Mouse (Mus musculus) c-Kit-negative CD71-positive TER-119-positive erythroid progenitor cells, embryonic 14.5 days (primary cell): ENCODE results near the gene Efcc1.
"Not testable (repeated sequence)": the region's sequence is repeated elsewhere in the genome, so short reads cannot be mapped to it uniquely, and the experiment has no call there.

Experiments
- DNase-seq: peaks from one replicate; pipeline ENCODE4 v3.0.0-alpha.2; 2013; ENCODE audit warnings: low read depth, low spot score

Efcc1 gene

DNA sequence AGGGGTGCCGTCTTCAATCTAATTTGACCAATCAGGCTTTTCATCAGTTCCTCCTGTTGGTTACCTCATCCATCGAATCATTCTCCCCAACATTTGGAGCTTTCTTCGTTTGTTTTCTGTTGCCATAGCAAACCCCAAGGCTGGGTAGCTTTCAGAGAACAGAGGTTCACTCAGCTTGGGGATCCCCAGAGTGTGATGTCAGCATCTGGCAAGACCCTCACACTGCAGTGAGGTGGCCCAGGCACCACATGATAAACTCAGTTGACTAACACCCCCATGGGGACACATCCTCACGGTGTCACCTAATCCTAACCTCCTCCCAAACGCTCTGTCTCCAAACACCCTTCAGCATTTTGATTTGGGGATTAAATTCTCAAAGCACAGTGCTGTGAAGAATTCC, 12.6 kb downstream of the Efcc1 start:
- DNase-seq, result no peak

DNA sequence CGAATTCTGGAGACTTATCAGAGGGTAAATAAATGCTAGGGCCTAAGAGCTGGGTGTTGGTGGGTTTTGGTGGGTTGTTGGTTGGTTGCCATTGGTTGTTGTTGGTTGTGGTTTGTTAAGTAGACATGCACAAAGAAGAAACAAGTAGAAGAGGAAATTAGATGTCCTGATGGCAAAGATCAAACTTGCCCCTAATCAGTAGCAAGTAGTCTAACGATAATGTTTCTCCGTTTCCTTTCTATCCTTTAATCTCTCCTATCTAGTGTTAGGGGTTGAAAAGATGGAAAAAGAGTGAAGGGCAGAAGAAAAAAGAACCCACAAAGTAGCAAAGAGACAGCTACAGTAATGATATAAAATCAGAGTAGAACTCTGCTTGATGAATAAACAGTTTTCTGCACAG, 14.0 kb downstream of the Efcc1 start:
- no peak for DNase-seq

DNA sequence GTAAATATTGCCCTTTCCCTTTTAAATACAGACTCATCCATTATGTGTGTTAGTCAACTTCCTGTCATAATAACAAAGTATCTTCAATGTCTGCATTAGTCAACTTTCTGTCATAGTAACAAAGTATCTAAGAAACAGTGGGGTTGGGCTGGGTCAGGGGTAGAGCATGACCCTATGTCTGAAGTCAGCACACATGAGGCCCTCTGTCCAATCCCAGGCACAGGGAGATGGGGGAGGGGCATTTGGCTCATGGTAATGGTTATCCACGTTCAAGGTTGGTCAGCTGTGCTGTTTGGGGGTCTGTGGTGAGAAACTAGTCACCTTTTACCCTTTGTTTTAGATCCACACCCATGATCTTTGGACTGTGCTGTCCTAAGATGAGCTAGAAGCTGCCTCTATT, 14.6 kb downstream of the Efcc1 start:
- no peak for DNase-seq

DNA sequence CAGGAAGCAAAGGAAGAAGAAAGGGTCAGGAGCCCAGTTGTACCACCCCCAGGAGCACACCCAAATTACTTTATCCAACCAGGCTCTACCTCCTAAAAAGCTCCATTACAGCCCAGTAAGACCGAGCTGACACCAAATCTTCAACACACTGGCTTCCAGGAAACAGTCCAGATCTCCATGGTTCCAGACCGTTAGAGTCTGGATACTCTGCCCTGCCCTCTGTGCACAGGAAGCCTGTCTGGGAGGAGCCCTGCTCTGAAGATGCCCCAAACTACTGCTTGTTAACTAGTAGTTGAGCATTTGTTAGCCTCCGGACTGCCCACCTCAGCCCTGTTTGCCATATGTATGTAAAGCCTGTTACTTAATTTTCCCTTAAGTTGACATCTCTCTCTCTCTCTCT, 15.4 kb downstream of the Efcc1 start:
- DNase-seq, result no peak

DNA sequence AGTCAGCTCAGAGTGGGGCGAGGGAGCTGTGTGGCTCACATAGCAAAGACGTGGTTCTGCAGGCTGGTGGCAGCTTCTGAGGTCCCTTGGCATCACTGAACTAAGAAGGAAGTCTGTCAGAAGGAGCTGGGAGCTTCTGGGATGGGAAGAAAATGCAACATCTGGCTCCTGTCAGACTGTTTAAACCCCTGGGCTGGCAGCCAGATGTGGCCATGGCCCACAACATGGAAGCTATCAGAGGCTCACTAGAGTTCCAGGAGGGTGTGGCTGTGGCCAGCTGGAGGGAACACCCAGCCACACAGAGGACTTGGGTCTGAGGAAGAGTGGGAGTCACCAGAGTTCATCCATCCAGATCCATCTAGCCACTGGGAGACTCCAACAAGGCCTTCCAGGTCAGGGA, 16.2 kb downstream of the Efcc1 start:
- DNase-seq, result no peak

DNA sequence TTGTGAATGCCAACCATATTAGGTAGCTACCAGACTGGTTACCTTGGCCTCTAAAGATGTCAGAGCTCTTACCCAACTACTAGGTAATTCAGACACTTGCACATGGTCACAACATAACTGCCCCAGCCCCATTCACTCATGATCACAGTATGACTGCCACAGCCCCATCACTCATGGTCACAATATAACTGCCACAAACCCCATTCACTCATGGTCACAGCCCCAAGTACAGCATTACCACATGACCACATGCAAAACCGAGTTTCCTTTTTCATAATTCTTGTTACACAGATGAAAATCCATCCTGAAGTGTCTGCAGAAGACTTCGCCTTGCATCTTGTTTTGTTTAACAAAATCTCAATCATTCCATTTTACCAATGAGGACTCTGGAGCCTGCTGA, 17.4 kb downstream of the Efcc1 start:
- no peak for DNase-seq

DNA sequence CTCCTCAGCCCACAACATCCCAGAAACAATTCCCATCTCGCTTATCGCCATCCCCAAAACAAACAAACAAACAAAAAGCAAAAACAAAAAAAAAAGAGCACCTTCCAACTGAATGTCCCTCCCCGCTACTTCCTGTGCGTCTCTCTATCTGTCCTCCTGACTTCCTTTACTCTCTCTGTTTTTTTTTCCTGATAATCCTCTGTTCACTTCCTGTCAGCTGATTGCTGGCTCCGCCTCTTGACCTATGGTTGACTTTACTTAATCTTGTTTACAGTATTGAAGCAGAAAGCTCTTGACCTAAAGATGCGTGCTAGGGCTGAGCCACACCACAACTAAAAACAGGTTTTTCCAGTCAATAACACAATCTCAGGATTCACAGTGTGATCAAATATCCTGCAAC, 17.9 kb downstream of the Efcc1 start:
- DNase-seq, result no peak

DNA sequence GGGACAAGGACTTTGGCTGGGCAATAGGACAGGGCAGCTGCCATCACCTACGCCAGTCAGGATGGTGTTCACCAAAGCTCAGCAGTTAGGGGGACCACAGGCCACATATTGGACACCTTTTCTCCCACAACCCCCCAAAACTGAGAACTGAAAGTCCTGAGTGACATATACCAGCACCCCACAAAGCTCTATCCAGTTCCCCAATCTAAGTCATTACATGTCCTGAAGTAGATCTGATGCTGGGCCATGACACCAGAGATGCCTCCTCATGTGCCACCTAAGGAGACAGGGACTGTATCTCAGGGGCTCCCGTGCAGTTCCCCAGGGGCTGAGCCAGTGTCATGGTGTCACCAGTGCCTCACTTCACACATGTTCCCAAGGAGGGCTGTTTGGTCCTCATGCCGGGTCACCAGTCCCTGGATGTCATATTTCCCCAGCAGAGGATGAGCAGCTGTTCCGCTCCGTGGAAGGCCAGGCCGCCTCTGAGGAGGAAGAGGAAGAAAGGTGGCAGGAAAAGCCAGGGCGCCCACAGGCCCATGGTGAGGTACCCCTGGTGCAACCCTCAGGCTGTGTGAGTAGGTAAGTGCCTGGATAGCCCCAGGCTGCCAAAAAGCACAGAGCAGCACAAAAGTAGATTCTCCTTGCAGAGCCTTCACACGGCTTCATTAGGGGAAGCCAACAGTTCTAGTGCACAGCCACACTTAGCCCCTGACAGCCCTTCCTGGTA, 19.7 kb downstream of the Efcc1 start:
- no peak for DNase-seq

DNA sequence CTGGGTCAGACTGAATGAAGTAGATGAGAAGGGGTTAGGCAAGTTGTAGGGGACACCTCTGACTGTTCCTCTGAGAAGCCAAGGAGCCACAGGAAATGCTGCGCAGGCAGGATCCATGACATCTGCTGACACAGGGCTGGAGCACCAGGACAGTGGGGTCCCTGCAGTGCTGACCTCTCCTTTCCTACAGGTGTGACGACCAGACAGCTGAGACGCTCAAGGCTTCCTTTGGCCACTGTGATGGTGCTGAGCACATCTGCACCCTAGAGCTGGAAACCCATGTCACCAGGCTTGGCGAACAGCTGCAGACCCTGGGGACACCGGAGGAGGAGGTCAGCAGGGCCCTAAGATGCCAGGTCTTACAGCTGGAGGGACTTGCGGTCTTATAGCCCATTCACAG, 20.9 kb downstream of the Efcc1 start:
- DNase-seq, result no peak

DNA sequence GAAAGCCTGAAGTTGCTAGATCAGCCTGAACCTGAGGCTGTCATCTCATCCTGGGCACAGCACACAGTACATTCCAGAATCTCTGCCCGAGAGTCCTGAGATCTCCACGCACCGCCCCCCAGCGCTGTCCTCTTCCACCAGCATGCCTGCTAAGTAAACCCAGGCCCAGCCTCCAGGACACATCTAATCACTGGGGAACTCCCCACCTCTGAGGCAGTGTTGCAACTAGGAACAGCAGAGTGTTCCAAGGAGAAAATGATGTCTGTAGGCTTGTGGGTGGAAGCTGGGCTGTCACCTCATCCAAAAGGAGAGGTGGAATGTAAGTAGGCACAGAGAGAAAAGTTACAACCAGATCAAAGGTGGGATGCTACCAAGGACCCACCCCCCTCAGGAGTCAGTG, 24.5 kb downstream of the Efcc1 start:
- no peak for DNase-seq

DNA sequence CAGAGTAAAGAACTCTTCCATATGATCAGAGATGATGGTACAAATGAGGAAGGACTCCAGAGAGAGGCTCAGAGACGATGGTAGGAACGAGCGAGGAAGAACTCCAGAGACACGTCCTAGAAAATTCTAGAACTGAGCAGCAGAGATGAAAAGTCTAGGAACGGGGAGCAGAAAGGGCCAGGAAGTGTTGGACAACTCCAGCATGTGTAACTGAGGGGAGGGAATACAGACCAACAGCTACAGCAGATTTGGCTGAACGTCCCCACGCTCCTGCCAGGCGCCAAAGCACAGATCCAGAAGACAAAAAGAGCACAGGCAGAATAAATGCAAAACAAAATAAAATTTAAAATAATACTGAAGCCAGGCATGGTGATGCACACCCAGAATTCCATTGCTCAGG, 26.2 kb downstream of the Efcc1 start:
- no peak for DNase-seq

DNA sequence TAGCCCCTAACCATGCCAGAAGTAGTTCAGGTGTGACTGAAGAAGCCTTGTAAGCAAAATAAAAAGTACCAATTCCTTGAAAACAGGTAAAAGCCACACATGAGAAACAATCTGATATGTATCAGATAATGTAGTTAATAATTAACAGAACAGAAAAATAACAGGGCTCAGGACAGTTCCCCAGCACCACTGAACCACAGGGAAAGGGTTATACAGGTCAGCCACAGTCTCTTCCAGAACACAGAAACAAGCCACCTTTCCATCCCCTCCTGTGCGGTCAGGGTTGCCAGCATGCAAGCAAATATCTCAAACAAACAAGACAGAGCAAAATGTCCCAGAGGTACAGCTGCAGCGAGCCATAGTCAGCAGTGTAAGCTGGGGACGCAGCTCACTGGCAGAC, 28.7 kb downstream of the Efcc1 start:
- DNase-seq, result no peak

DNA sequence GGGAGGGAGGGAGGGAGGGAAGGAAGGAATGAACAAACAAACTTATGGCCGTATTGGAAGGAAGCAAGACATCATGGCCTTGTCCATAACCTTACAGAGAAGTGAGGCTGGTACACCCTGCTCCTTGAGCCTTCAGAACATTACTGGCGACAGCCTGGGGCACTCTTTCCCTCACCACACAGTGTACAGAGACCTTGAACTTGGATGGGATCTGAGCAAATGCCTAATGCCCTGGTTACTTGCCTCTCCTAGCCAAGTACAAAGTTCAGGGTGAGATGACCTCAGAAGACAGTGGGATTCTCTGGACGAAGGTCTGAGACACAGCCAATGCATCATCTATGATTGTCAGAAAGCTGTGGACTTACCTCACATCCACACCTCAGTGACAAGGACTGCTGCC, 29.2 kb downstream of the Efcc1 start:
- no peak for DNase-seq

DNA sequence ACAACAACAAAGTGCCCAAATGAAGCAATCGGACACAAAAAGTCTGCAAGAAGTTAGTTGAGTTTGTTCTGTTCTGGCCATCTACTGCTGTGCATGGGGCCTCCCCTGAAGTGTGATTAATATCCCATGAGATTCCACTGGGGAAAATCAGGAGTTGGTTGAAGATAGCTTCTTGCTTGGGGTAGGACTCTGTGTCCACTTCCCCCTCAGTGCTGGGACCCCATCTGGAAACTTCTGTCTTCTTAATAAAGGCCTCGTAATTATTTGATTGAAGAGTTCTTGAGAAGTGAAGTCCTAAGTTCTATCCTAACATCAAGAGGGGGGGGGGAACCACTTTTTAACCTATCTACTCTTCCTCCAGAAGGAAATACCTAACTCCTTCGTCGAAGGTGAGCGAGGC, 31.5 kb downstream of the Efcc1 start:
- DNase-seq, result no peak

DNA sequence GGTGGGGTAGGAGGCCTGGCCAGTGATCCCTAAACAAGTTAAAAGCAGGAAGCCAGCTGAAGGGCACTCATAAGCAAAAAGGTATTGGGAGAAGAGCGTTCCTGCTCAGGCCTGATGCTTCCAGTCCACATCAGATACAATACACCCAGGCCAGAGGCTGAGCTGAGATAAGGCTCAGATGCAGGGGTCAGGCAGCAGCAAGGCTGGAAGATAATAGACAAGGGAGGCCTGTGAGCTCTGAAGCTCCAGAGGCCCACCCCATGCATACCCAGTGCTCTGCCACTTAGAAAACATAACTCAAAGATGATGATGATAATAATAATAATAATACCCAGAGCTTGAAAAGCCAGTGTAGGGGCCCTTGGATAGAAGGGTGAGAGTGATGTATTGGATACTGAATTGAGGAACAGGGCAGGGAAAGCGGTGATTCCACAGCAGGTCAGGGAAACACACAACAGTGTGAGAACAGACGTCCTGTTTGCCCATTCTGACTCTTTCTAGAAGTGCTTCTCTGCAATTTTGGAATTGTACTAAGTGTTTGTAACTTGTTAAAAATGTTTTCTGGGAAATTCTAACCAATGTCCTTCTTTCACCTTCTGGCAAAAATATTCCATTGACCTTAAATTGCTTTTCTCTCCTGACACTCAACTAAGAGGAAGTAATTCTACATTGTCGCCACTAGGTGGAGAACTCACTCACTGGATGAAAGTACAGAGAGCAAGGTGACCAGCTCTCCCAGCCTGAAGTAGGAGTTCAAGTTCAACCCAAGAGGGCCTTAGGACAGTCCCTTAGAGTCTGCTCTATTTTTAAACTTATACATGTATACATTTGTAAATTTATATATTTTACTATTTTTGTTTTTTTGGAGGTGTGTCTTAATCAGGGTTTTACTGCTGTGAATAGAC, 33.0 kb downstream of the Efcc1 start:
- peak; percentile 62 for DNase-seq

DNA sequence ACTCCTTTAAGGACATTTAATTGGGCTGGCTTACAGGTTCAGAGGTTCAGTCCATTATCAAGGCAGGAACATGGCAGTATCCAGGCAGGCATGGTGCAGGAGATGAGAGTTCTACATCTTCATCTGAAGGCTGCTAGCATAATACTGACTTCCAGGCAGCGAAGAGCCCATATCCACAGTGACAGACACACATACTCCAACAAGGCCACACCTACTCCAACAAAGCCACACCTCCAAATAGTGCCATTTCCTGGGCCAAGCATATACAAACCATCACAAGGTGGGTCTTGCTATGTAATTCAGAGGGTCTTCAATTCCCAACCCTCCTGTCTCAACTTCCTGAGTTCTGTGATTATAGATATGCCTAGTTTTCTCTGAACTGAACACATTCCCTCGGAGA, 33.6 kb downstream of the Efcc1 start:
- DNase-seq, result not testable (repeated sequence)

DNA sequence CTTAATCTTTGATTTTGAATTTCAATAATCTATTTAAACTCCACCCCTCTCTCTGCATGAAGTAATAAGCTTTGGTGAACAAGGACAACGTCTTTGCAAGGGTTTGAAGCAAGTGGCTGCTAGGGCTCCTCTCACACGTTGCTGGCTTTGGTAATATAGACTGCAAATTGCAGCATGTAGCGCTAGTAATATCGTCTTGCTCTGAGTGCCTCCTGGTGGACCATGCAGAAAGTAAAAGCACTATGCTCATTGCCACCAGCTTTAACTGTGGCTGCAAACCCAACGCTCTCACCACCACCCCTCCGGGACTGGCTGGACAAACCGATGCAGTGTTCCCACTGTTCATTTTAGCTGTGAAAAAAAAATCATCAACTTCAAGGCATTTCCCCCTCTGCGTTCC, 40.0 kb downstream of the Efcc1 start:
- DNase-seq, result no peak

DNA sequence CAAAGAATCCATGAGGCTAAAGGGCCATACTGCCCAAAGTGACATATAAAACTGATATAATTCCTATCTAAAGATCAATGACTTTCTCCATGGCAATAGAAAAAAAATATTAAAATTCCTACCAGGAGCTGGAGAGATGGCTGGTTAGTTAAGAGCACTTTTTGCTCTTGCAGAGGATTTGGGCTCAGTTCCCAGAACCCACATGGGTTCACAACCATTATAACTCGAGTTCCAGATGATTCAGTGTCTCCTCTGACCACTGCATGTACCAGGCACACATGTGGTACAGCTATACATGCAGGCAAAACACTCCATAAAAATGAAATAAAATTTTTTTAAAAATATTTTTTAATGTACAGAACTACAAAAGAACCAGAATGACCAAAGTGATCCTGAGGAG, 43.8 kb downstream of the Efcc1 start:
- no peak for DNase-seq

DNA sequence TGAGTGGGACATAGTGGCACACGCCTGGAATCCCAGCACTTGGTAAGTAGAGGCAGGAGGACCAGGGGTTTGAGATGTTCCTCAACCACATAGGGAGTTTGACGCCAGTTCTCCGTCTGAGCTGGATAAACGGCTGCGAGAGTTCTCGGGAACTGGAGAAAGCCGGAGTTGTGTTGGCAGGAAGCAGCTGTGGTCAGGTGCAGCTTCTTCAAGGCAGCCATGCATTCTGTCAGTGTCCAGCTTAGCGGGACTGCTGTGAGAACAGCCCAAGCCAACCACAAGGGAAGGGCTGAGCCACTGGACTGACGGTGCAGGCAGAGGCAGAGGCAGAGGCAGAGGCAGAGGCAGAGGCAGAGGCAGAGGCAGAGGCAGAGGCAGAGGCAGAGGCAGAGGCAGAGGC, 44.2 kb downstream of the Efcc1 start:
- no peak for DNase-seq

DNA sequence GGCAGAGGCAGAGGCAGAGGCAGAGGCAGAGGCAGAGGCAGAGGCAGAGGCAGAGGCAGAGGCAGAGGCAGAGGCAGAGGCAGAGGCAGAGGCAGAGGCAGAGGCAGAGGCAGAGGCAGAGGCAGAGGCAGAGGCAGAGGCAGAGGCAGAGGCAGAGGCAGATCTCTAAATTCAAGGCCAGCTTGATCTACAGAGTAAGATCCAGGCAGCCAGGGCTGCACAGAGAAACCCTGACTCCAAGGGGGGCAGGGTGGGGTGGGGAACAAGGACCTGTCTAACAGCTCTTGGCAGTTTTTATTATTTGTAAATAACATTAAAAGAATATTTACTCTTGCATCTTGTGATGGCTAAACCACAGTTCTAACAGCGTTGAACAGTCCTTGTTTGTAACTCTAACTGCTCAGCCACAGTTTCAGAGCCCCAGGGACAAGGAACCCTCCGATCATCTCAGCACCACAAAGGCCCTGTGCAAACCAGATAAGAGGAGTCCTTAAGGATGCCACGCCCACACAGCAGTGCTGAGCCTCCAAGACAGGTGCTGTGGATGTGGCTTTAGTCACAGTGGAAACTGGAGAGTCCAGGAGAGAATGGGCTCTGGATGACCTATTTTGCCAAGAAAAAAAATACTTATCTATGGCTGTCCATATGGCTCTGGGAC, 45.0 kb downstream of the Efcc1 start:
- DNase-seq, result peak; percentile 91

DNA sequence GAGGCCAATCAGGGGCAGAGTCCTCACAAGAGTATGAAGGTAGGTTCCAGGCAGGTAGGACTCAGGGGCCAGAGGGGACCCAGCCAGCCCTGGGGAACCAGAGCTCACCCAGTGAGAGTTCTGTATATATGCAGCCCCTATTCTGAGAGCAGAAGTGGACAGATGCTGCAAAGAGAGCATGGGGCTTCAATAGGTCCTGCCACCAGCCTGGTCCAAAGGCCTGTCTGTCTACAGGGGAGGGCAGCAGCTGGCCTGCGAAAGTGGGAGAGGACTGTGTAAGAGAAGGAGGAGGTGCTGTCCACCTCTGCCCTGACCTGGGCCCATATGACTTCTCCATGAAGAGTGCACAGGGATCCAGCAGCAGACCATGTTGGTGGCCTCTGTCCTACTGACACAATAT, 46.0 kb downstream of the Efcc1 start:
- no peak for DNase-seq

DNA sequence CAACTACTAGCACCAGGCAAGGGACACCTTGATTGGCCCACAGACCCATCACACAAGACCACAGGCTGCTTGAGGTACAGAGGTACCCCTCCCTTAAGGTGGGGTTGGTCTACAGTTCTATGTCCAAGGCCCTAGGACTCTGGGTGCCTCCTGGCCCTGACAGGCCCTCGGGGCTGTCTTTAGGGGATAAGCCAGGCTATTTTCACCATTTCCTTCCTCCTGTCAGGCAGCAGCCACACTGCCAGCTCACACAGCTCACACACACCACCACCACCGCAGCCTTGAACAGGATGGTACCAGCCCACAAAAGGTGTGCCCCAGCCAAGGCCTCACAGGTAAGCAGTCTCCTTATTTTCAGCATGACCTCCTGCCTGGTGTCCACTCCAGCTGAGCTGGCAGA, 47.2 kb downstream of the Efcc1 start, which contains the start of gene Gp9:
Gp9 (plus strand) TSS at position 231 of the 400 bp plus-strand sequence.
- no peak for DNase-seq
